Mouse (Mus musculus) ES-E14 (cell line): ENCODE data around the gene Lin37. TPM values are rescaled to one million over a fixed set of nuclear protein-coding genes. Genes with fewer than 3 reads are reported as not detected.

Experiments used
- DNase-seq: peaks from one replicate; pipeline ENCODE4 v3.0.0-alpha.2; 2013; ENCODE audit warnings: low read depth, low spot score
- H3K27ac ChIP-seq: 2 replicates; pipeline ENCODE4 v1.5.1; 2012; ENCODE audit warnings: low read depth, mild to moderate bottlenecking, low read length, moderate library complexity, mixed read lengths; ENCODE audit not compliant: poor library complexity, insufficient read depth, severe bottlenecking
- H3K36me3 ChIP-seq: 2 replicates; pipeline ENCODE4 v1.6.1; 2012; ENCODE audit warnings: mild to moderate bottlenecking, low read length, moderate library complexity, mixed read lengths; ENCODE audit not compliant: control insufficient read depth, poor library complexity, insufficient read depth, severe bottlenecking
- H3K4me1 ChIP-seq, 2 experiments: fragments of 150-350 bp in 1 of 2; sonication (generic) in 1 of 2; 2 replicates each; pipeline ENCODE4 v1.6.1; 2012; ENCODE audit warnings: low read length in 2 of 2, mild to moderate bottlenecking in 1 of 2, mixed read lengths in 1 of 2; ENCODE audit not compliant: control insufficient read depth in 2 of 2, insufficient read depth in 2 of 2, poor library complexity in 1 of 2
- H3K4me3 ChIP-seq, 2 experiments: fragments of 150-350 bp in 1 of 2; sonication (generic) in 1 of 2; 2 replicates each; pipeline ENCODE4 v1.5.1; 2012; ENCODE audit warnings: low read length in 2 of 2, low read depth in 1 of 2, mild to moderate bottlenecking in 1 of 2, mixed read lengths in 1 of 2; ENCODE audit not compliant: insufficient read depth in 1 of 2, poor library complexity in 1 of 2, severe bottlenecking in 1 of 2
- H3K9ac ChIP-seq: 2 replicates; pipeline ENCODE4 v1.6.1; 2012; ENCODE audit warnings: low read depth, mild to moderate bottlenecking, low read length, mixed read lengths; ENCODE audit not compliant: poor library complexity, insufficient read depth, severe bottlenecking
- H3K9me3 ChIP-seq: fragments of 150-350 bp; sonication (generic); 2 replicates; pipeline ENCODE4 v1.6.1; 2012; ENCODE audit warnings: low read depth, mild to moderate bottlenecking, low read length; ENCODE audit not compliant: control insufficient read depth, insufficient read depth
- CHD2 ChIP-seq: IDR thresholded peaks from 2 replicates; pipeline ENCODE4 v1.6.1; 2014; ENCODE audit warnings: mild to moderate bottlenecking, low read depth, low read length, inconsistent platforms
- HCFC1 ChIP-seq: IDR thresholded peaks from 2 replicates; pipeline ENCODE4 v1.6.1; 2012; ENCODE audit warnings: low read length, inconsistent platforms, borderline replicate concordance; ENCODE audit not compliant: insufficient read depth
- MAFK ChIP-seq: IDR thresholded peaks from 2 replicates; pipeline ENCODE4 v1.6.1; 2014; ENCODE audit warnings: mild to moderate bottlenecking, low read depth, low read length, inconsistent platforms; ENCODE audit not compliant: insufficient read depth
- ZC3H11A ChIP-seq: IDR thresholded peaks from 2 replicates; pipeline ENCODE4 v1.6.1; 2012; ENCODE audit warnings: low read depth, mild to moderate bottlenecking, inconsistent platforms, low read length, borderline replicate concordance
- ZNF384 ChIP-seq: IDR thresholded peaks from 2 replicates; pipeline ENCODE4 v1.6.1; 2012; ENCODE audit warnings: low read depth, low read length, inconsistent platforms
- in situ Hi-C, 2 experiments: fragments of 600-800 bp; cut with MboI; formaldehyde crosslinking; loops; one replicate each; pipeline ENCODE4 v1.15.1; 2025; ENCODE audit warnings: low sequenced_read_pairs in 2 of 2, inconsistent platforms in 1 of 2; ENCODE audit not compliant: unreplicated experiment in 2 of 2
- total RNA-seq: library from RNA; depleted of rRNA; stranded (reverse); fragments of 300-350 nt; gene quantifications from 2 replicates; pipeline ENCODE4 v1.2.3, GENCODE M21; 2012

Lin37 gene
- total RNA-seq, 1 experiment, result 12.4 TPM

- DNase-seq, result no peak
- H3K4me3 ChIP-seq, result peak overlapping the region; percentile 82 to 98
- TF ChIP-seq MAFK (no peak), CHD2 (no peak), HCFC1 (no peak), ZNF384 (no peak), ZC3H11A (no peak)
- peak overlapping the region; percentile 99 for H3K9ac ChIP-seq
- in situ Hi-C loops, result no loop called here
- peaks cover 37% of the 10 kb centered on the region for H3K36me3 ChIP-seq
- peak overlapping the region; percentile 91 for H3K27ac ChIP-seq
- peaks cover 4 to 25% of the 10 kb centered on the region in 2 experiments; a peak in 3 of 4 replicates for H3K4me1 ChIP-seq
- H3K9me3 ChIP-seq, result no peaks in the 10 kb centered on the region
Measured at GRCm38 (mm10) chr7:30587842-30588667, 28.4 kb upstream of the Lin37 start.

DNA sequence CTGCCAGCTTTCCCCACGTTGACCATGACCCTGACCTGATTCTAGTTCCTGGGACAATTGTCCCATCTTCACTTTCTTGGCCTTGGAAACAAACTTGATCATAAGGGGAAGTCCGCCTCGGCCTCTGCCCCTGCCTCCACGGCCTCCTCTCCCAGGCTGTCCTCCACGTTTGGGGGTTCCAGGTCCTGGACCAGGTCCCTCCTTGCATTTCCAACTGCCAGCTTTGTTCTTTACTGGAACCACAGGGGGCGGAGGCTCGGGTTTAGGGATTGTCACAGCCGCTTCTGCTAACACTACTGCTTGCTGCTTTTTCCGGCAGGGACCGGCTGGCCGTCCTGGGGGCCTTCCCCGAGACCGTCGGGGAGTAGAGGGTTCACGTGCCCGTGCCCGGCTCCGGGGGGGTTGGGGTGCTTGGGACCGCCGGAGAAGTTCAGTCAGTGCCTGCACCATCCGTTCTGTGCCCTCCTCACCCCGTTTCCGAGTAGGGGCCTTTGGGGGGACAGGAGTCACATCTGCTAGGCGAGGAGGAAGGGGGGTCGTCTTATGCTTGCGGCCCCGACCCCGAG is 26.9 kb upstream of the Lin37 start:
- H3K36me3 ChIP-seq, result peaks cover 52% of the 10 kb centered on the region
- peak overlapping the region; percentile 20 for H3K9ac ChIP-seq
- H3K27ac ChIP-seq, result no peak overlapping the region
- H3K9me3 ChIP-seq, result no peaks in the 10 kb centered on the region
- DNase-seq, result no peak
- in situ Hi-C loops, result no loop called here
- TF ChIP-seq ZC3H11A, result no peak
- TF ChIP-seq HCFC1, result no peak
- TF ChIP-seq MAFK, result no peak
- TF ChIP-seq CHD2, result no peak
- no peak for TF ChIP-seq ZNF384
- H3K4me1 ChIP-seq, result peaks cover 4 to 19% of the 10 kb centered on the region in 2 experiments; a peak in 3 of 4 replicates
- H3K4me3 ChIP-seq, result peak overlapping the region; percentile 82 to 98; a peak in 1 of 4 replicates

GRCm38 (mm10) chr7:30585170-30585569 is 25.5 kb upstream of the Lin37 start:
- no peaks in the 10 kb centered on the region for H3K9me3 ChIP-seq
- H3K9ac ChIP-seq, result no peak overlapping the region; the same call in 1 of the 2 replicates
- TF ChIP-seq HCFC1, result no peak
- no peak for TF ChIP-seq MAFK
- no peak for TF ChIP-seq CHD2
- no peak for TF ChIP-seq ZC3H11A
- H3K27ac ChIP-seq, result no peak overlapping the region
- H3K36me3 ChIP-seq, result peaks cover 63% of the 10 kb centered on the region
- peaks cover 4 to 13% of the 10 kb centered on the region in 2 experiments; a peak in 3 of 4 replicates for H3K4me1 ChIP-seq
- no peak overlapping the region for H3K4me3 ChIP-seq
- no peak for DNase-seq
- in situ Hi-C loops, result no loop called here

GRCm38 (mm10) chr7:30584339-30584738 is 24.7 kb upstream of the Lin37 start:
- Histone ChIP-seq H3K36me3 (peaks cover 72% of the 10 kb centered on the region), H3K4me1 (peaks cover 4 to 13% of the 10 kb centered on the region in 2 experiments; a peak in 3 of 4 replicates), H3K27ac (no peak overlapping the region), H3K4me3 (no peak overlapping the region), H3K9me3 (no peaks in the 10 kb centered on the region), H3K9ac (no peak overlapping the region)
- in situ Hi-C loops, result no loop called here
- TF ChIP-seq ZC3H11A (no peak), MAFK (no peak), CHD2 (no peak), ZNF384 (no peak), HCFC1 (no peak)
- DNase-seq, result no peak

GRCm38 (mm10) chr7:30581547-30581946 is 21.9 kb upstream of the Lin37 start:
- H3K36me3 ChIP-seq, result peaks cover 96% of the 10 kb centered on the region
- TF ChIP-seq ZC3H11A, result no peak
- no peak for TF ChIP-seq HCFC1
- TF ChIP-seq MAFK, result no peak
- no peak for TF ChIP-seq ZNF384
- no peak for TF ChIP-seq CHD2
- in situ Hi-C loops, result no loop called here
- no peak overlapping the region for H3K9ac ChIP-seq
- no peak overlapping the region for H3K27ac ChIP-seq
- no peak overlapping the region for H3K4me3 ChIP-seq
- peaks cover 0 to 6% of the 10 kb centered on the region in 2 experiments; a peak in 1 of 4 replicates for H3K4me1 ChIP-seq
- H3K9me3 ChIP-seq, result no peaks in the 10 kb centered on the region
- no peak for DNase-seq
